Mouse (Mus musculus) adrenal gland, adult (tissue): ENCODE data around the gene Ephb6.
A peak's percentile ranks its signal among the peaks of the same experiment; 100 is the strongest.

Source experiments
- DNase-seq, 2 experiments: peaks; one replicate each; pipeline ENCODE4 v3.0.0; 2022 to 2023; ENCODE audit warnings: low spot score in 1 of 2; ENCODE audit not compliant: inconsistent age in 2 of 2

The Ephb6 gene

DNA sequence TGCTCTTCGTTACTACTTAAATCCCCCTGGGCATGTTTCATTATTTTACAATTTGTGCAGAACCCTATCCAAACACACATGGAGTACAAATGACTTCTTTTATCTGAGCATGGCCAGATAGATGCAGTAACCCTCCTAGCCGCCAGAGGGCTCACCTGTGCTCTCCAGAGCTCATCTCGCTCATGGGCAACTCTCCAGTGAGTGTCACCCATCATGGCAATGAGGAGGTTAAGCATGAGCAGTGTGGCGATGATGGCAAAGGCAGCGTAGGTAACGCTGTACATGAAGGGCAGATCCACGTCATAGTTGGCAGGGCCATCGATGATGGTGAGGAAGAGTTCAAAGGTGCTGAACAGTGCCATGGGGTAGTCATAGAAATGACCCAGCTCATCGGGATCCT is 17.4 kb downstream of the Ephb6 start:
- DNase-seq: no peak

DNA sequence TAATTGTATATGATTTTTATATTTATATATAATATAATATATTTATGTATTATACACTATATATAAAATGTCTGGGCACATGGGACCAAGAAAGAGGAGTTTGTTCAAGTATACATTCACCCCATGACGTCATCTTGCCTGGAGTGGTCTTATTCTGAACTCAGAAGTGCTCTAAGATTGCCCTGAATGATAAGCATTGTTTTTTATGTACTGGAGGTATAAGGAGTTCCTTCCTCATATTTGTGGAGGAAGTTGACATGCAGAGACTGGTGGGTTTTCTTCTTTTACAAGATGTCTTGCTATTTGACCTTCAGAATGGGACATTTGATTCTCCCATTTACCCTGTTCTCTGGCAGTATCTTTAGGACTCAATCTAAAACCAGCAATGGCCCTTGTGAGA is 22.9 kb downstream of the Ephb6 start:
- DNase-seq: no peak

DNA sequence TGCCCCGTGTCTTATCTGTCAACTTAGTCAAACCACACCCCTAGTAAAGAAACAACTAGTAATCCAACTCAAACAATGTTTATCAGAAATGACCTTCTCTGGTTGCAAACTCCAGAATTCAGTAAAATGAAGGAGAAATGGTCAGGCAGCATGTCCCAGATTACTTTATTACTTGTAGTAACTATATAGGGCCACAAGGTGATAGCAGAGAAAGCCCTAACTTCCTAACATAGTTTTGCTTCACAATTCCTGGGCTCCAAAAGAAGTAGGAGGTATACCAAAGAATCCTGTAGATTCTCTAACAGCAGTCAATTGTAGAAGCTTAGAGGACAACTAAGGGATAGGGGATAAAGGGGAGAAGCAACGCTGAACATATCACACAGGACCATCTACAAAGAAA is 25.5 kb downstream of the Ephb6 start:
- DNase-seq: no peak

DNA sequence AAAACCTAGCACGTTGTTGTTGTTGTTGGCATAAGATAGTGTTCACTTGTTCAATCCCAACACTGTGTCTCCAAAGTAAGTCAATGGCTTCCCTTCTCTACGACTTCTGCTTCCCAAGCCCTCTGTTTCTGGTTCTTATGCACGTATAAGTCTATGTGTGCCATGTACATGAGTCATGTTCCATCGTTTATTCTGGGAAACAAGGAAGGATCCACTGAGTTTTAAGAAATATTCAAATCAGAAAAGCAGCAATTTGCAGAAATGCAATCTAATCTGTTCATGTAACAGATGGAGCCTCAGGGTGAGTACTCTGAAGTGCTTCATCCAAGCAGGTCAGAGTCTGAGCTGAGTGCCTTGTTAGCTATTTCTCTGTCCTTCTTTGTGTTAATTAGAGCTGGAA is 26.3 kb downstream of the Ephb6 start:
- no peak for DNase-seq

DNA sequence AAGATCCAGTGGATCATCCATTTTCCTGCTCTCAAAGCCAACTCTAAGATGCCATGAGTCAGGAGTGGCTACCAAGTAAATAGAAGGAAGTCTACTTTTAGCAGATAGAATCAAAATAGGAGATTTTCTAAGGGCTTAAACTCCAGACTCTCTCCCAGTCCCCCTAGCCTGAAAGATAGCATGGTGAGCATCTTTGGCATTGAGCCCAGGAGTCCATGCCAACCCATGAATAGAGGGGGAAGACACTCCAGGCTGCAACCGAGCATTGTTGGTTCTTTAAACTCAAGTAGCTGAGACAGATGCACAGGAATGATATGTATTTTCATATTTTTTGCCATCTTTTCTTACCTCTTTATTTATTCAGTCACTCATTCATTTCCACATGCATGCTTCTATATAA is 29.9 kb downstream of the Ephb6 start:
- DNase-seq: no peak

DNA sequence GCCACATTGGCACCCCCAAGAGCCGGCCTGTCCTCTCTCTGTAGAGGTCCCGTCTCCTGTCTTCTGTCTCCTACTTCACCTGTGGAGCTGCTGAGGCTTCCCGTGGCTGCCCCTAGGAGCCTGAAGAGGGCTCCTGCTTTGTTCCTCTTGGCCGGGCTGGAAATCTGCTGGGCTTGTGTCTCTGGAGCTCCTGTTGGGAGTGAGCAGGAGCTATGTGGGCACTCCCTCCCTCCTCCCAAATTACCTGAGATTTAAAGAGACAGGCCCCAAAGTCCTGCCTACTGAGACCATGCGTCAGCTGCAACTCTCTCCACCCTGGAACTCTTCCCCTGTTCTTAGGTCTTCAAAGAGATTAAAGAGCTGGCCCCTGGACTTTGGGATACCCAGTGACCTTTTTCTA is 30.9 kb downstream of the Ephb6 start, which contains the start of gene Trpv6:
Gene Trpv6, minus strand, starts transcription at position 228 of the 400 bp plus-strand sequence.
- no peak for DNase-seq

DNA sequence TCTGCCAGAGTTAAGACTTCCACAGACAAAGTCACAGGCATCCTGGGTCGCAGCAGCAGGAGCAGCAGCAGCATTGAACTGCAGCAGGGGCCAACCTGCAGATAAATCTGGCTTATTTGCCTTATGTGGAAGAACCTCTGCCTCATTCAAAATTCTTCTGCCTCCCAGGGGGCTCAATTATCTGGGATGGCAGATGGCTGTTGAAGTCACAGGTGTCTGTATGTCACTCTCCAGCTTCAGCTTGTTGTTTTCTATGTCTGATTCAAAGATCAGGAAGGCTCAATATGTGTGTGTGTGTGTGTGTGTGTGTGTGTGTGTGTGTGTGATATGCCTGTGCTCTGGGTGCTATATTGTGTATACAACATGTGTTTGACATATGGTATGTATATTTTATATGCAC is 32.1 kb downstream of the Ephb6 start:
- no peak for DNase-seq

DNA sequence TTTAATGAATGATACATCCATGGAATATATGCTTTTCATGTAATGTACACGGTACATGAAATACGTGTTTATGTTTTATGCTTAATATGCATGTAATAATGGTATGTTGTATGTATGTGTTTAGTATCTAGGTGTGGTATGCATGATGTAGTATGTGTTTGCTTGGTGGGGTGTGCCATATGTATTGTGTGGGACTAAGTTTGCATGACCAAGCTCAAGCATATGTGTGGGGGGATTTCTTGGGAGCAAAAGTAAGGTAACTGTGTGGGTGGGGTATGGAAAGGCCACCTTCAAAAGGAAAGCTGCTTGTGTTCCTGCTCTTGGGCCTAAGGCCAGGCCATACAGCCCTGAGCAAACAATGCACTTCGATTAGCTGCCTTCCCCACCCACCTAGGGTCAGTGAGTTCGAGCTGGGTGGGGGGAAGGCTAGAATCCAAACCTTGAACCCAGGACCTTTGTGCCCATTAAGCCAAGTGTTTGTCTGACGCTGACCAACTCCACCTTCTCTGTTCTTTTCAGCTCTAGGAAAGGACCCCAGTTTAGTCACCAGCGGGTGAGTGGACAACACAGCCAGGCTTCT is 32.7 kb downstream of the Ephb6 start:
- no peak for DNase-seq

DNA sequence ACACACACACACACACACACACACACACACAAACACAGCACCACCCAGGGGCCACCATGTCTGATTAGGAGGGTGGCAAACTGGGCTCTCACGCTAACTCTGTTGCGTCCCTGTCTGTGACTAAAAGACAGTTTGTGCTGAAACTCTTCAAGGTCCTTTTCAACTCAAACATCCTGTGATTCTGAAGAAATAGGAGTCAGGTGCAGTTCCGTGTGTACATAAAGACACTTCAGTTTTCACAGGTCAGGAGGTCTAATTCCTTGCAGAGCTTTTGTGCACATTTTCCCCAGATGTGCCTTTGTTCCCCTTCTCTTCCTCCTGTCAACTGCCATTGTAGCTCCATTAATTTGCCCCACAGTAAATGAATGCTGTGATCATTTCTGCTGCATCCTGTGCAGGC is 35.2 kb downstream of the Ephb6 start:
- no peak for DNase-seq

DNA sequence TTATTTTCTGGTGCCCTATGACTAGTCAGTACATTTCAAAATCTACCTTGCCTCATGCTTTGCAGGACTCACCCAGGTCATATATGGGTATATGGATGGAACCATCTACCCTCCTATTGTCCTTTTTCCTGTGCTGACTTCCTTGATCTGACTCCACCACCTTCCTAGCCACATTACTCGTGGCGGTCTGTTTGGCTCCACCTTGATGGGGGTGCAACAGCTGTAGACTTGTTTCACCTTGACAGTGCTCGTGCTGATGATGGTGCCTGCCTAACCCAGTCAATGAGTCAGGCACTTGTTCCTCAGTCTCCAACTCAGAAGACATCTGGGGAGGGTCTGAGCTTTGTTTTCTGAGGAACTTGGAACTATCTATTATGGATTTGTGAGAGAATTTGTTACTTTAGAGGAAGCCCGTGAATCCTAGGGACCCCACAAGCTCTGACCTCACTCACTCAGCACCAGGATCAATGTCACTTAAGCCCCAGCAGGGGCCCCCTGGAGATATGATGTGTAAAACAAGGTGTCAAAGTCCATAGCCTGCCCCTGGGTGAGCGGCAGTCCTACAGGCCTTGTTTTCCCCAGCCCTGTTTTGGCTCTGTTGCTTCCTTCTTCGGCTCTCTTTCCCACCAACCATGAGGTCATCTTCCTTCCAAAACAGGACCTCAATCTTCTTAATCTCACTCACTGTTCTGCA is 36.0 kb downstream of the Ephb6 start:
- DNase-seq: no peak

DNA sequence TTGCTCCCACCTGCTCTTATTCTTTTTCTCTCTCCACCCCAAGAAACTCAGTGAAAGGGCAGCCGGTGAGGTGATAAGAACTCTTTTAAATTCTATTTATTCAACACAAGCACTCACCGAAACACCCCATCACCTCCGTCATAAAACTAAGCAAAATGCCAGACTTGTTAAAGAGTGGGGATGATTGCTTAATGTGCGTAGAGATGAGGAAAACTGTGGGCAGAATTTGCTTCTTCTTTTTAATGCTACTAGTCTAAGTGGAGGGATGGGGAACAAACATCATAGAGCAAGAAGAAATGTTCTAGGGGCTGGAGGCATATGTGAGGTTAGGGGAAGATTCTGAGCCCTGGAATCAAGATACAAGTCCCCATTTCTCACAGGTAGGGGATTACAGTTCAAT is 37.5 kb downstream of the Ephb6 start:
- DNase-seq: no peak

DNA sequence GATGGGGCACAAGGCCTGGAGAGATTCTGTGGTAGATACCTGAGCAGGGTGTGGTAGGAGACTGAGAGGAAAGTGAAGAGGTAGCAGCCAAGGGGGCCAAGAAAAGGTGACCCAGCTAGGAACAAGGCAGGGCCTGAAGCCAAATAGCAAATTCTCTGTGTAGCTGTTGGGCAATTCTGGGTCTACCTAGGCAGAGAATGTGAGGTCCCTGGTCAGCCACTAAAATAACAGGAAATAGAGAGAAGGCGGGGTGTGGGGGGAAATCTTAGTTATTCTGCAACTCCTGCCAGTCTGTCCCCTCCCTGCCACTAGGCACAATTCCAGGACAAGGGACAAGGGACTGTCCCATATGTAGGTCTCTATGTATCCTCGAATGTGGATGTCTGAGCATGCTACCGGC is 37.9 kb downstream of the Ephb6 start:
- no peak for DNase-seq

DNA sequence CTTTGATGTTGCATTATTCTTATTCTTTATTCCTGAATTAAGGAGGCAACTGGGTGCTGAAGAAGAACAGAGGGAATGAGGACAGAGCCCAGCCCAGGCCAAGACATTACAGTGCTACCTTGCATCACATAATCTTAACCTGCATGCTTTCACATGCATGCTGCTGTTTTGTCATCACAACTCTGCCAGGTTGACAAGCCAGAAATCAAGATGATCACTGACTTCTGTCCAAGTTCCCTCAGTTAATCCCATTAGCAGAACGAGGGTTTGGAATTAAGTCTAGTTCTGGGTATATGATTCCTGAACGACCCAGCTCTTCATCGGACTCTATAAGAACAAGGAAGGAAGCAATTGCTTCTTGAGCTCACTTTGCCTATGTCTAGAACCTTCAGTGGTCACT is 40.9 kb downstream of the Ephb6 start:
- no peak for DNase-seq

DNA sequence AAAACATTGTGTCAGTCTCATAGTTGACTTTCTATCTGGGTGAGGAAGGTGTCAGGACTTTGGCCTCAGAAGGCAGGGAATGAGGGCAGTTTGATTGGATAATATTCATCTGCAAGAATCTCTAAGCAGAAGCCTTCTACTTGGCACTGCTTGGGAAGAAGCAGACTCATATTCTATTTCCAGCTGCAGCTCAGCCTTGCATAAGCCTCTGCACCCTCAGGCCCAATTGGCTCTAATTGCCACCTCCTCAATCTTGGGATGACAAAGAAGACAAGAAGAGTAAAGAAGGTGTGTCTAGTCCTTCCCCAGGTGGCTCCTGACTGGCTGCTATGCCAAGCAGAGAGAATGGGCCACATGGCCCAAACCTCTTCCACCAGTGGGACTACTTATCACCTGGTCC is 41.4 kb downstream of the Ephb6 start:
- DNase-seq: no peak

DNA sequence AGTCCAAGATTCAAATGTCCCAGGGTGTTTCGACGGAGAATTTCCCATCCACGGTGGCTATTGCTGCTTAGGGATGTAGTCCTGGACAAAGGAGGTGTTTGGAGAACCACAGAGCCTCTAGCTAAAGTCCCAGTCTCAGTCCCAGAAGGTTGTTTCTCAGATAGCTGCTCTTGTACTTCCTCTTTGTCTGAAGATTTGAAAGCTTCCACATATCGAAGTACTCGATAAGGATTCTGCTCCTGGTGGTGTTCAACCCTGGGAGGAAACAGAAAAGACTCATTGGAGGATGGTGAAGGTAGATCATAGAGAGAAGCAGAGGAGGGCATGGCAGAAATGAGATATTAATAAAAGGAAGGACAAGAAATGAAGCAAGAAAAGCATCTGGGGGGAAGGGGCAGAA is 47.9 kb downstream of the Ephb6 start:
- no peak for DNase-seq

DNA sequence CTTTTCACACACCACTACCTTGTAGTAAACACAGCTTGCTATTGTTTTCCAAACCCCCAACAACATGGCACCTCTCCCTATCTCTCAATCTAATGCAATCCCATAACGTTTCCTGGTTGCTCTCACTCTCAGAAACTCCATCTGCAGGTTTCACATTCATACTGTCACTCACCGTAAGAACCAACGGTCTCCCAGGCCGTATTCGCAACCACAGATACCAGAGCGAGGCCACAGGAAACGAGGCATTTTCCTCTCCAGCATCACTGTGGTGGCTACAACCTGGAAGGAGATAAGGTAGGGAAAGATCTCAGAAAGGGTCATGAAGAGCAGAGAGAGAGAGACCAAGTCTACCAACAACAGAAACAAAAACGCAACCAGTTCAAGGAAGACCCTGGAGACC is 49.4 kb downstream of the Ephb6 start:
- no peak for DNase-seq

DNA sequence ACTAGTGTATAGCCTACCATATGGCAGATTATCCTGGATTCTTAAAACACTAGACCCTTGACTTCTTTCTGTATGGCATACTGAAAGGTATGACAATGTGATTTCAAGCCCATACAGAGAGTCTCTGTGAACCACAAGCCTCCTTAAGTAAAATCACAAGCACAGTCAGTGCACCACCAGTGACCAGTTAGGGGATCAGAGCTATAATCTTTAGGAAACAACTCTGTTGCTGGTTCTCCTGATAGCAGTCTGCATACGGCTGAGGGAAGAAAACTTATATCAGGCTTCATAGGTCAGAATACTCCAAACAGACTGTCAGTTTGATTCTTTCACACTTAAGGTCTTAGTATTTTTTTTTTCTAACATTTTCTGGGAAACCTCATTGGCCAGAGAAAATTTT is 53.2 kb downstream of the Ephb6 start:
- DNase-seq: no peak

DNA sequence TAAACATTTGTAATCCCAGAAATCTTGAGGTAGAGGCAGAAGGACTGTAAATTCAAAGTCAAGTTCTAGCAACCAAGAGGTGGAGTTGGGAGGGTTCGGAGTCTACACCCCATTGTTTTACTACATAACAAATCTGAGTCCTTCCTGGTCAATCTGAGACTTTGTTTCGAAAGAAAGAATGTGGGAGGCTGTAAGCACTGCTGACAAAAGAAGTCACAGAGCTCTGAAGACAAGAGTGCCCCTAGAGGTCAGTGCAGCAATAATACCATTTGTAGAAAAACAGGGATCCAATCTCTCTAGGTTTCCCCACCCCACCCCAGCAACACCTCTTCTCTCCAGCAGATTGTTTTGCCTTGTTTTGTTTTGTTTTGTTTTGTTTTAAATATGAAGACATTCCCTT is 57.0 kb downstream of the Ephb6 start:
- DNase-seq: peak in 1 of 2 experiments; percentile 44
